Mouse (Mus musculus) T-helper 17 cell (primary cell): Measurements from ENCODE around the gene Cyp1a2.

Experiments
- in situ Hi-C, 2 experiments: fragments of 300-600 bp; cut with MboI, MseI; formaldehyde crosslinking; loops; 1 replicate in 1 of 2; 2 replicates in 1 of 2; pipeline ENCODE4 v1.15.1; 2025; ENCODE audit warnings: high pct_unique_total_duplicates in 2 of 2

Cyp1a2 gene

GRCm38 (mm10) chr9:57681411-57681810 lies 2.1 kb downstream of the Cyp1a2 start:
- in situ Hi-C loops: no loop called here

GRCm38 (mm10) chr9:57671500-57671899 lies 12.0 kb downstream of the Cyp1a2 start:
- in situ Hi-C loops: loop anchor here in 1 of 2 experiments (10.0 kb wide), 1 partner anchor 427 kb away; no protein-coding TSS in a partner anchor

- in situ Hi-C loops: loop anchor here in 1 of 2 experiments (10.0 kb wide), 1 partner anchor 426 kb away; no protein-coding TSS in a partner anchor
Observed at GRCm38 (mm10) chr9:57671037-57671436, 12.5 kb downstream of the Cyp1a2 start.

- in situ Hi-C loops: no loop called here
Observed at GRCm38 (mm10) chr9:57669566-57669965, 13.9 kb downstream of the Cyp1a2 start.

GRCm38 (mm10) chr9:57668277-57668676 lies 15.2 kb downstream of the Cyp1a2 start:
- in situ Hi-C loops: no loop called here

GRCm38 (mm10) chr9:57667817-57668216 lies 15.7 kb downstream of the Cyp1a2 start:
- in situ Hi-C loops: no loop called here

- in situ Hi-C loops: no loop called here
Observed at GRCm38 (mm10) chr9:57667136-57667535, 16.4 kb downstream of the Cyp1a2 start.

GRCm38 (mm10) chr9:57666536-57666935 lies 17.0 kb downstream of the Cyp1a2 start:
- in situ Hi-C loops: no loop called here

- in situ Hi-C loops: loop anchor here in 1 of 2 experiments (5.0 kb wide), 1 partner anchor 88 kb away; no protein-coding TSS in a partner anchor
Observed at GRCm38 (mm10) chr9:57664616-57665015, 18.9 kb downstream of the Cyp1a2 start.

- in situ Hi-C loops: loop anchor here in 1 of 2 experiments (5.0 kb wide), 1 partner anchor 91 kb away; no protein-coding TSS in a partner anchor
Observed at GRCm38 (mm10) chr9:57661552-57661951, 22.0 kb downstream of the Cyp1a2 start.

GRCm38 (mm10) chr9:57660501-57660900 lies 23.0 kb downstream of the Cyp1a2 start:
- in situ Hi-C loops: loop anchor here in 1 of 2 experiments (5.0 kb wide), 1 partner anchor 92 kb away; no protein-coding TSS in a partner anchor

- in situ Hi-C loops: loop anchor here (5.0 kb wide), 2 partner anchors 42 to 93 kb away; no protein-coding TSS in a partner anchor
Observed at GRCm38 (mm10) chr9:57659774-57660173, 23.7 kb downstream of the Cyp1a2 start.

GRCm38 (mm10) chr9:57658970-57659369 lies 24.5 kb downstream of the Cyp1a2 start:
- in situ Hi-C loops: loop anchor here in 1 of 2 experiments (5.0 kb wide), 1 partner anchor 42 kb away; no protein-coding TSS in a partner anchor

- in situ Hi-C loops: loop anchor here in 1 of 2 experiments (5.0 kb wide), 1 partner anchor 41 kb away; no protein-coding TSS in a partner anchor
Observed at GRCm38 (mm10) chr9:57657843-57658242, 25.7 kb downstream of the Cyp1a2 start.

GRCm38 (mm10) chr9:57656631-57657350 lies 26.7 kb downstream of the Cyp1a2 start:
- in situ Hi-C loops: loop anchor here in 1 of 2 experiments (5.0 kb wide), 1 partner anchor 39 kb away; no protein-coding TSS in a partner anchor

- in situ Hi-C loops: loop anchor here in 1 of 2 experiments (5.0 kb wide), 1 partner anchor 38 kb away; no protein-coding TSS in a partner anchor
Observed at GRCm38 (mm10) chr9:57655749-57656148, 27.8 kb downstream of the Cyp1a2 start.

GRCm38 (mm10) chr9:57654966-57655365 lies 28.5 kb downstream of the Cyp1a2 start:
- in situ Hi-C loops: loop anchor here (5.0 kb wide), 2 partner anchors 38 to 103 kb away; partner anchors contain the start of gene Mpi (in 1 of the 2)

- in situ Hi-C loops: loop anchor here in 1 of 2 experiments (5.0 kb wide), 1 partner anchor 101 kb away; the partner anchor contains the start of gene Mpi
Observed at GRCm38 (mm10) chr9:57653283-57653682, 30.2 kb downstream of the Cyp1a2 start, which contains the start of gene Csk. Gene Csk, minus strand, starts transcription at chr9:57653631.

- in situ Hi-C loops: loop anchor here in 1 of 2 experiments (5.0 kb wide), 1 partner anchor 101 kb away; the partner anchor contains the start of gene Mpi
Observed at GRCm38 (mm10) chr9:57652855-57653254, 30.6 kb downstream of the Cyp1a2 start.

GRCm38 (mm10) chr9:57652351-57652750 lies 31.2 kb downstream of the Cyp1a2 start:
- in situ Hi-C loops: loop anchor here in 1 of 2 experiments (5.0 kb wide), 1 partner anchor 100 kb away; the partner anchor contains the start of gene Mpi

GRCm38 (mm10) chr9:57650786-57651311 lies 32.7 kb downstream of the Cyp1a2 start:
- in situ Hi-C loops: loop anchor here in 1 of 2 experiments (5.0 kb wide), 1 partner anchor 99 kb away; the partner anchor contains the start of gene Mpi
